Mouse (Mus musculus): ENCODE data around the gene Comp. TPM values are rescaled to one million over a fixed set of nuclear protein-coding genes. Genes with fewer than 3 reads are reported as not detected.
A peak's percentile ranks its signal among the peaks of the same experiment; 100 is the strongest.

The Comp gene
- total RNA-seq, 1 experiment from 2014 or later, result 0.27 TPM

DNA sequence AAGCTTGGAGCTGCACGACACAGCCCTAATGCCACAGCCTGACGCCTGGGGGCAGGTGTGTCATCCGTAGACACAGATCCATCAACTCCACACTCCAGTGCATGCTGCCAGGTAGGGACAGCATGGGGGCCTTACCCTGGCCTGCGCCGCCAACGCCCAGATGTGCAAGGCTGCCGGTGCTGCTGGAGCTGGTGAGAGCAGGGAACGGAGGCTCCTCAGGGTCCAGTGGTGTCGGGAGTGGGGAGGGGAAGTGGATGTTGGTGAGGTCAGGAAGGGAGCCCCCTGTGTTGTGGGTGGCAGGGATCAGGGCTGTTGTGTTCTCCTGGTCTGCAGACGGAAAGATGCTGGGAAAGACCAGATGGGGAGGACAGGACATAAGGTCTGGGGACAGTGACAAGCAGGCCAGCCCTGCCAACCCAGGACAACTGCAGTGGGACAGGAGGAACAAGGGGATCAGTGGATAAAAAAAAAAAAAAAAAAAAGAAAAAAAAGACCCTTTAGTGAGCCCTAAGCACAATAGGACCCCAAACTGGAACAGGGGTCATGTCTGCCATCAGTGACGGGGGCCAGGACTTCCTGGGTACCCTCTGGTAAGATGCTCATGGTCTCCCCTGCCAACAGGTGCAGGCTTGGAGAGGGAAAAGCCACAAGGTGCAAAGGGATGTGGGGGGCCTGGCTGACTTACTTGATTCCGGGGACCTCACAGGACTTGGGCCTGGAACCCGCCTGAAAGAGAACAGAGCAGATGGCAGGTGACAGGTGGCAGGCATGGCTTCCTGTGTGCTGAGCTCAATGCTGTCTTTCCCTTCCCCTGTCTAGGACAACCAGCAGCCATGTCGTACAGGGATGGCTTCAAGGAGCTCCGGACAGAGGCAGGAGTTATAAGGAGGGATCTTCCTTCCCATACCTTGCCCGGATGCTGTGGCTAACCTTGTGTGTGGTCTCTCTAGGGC lies 24.5 kb downstream of the Comp start:
- DNase-seq, result no peak

DNA sequence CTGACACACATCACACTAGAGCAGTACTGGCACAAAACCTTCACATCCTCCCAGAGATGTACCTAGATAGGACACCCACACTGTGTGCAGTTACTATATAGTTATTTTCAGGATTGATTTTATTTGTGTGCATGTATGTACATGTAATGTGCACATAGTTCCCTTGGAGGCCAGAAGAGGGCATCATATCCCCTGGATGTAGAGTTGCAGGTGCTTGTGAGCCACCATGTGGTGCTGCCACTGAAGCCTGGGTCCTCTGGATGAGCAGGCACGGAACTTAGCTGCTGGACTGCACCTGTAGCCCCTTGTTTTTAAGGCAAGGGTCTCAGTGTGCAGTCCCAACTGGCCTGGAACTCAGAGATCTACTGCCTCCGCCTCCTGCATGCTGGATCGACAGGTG lies 30.9 kb downstream of the Comp start:
- no peak for DNase-seq

DNA sequence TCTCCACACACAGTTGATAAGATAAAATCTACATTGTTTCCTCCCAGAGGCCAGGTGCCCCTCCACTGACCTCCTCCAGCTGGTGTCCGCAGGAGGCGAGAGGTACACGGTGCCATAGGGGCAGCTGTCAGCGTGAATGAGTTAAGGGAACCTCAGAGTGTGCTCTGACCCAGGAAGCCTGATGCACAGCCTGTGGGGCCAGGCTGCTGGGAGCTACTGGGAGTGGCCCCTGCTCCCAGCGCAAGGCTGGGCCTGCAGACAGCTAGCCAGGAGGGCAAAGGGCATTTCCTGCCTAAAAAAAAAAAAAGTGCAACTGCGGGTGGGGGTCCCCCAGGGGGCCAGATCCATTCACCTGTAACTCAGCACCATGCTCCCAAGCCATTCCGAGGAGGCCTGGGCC lies 31.8 kb downstream of the Comp start:
- DNase-seq, result no peak

DNA sequence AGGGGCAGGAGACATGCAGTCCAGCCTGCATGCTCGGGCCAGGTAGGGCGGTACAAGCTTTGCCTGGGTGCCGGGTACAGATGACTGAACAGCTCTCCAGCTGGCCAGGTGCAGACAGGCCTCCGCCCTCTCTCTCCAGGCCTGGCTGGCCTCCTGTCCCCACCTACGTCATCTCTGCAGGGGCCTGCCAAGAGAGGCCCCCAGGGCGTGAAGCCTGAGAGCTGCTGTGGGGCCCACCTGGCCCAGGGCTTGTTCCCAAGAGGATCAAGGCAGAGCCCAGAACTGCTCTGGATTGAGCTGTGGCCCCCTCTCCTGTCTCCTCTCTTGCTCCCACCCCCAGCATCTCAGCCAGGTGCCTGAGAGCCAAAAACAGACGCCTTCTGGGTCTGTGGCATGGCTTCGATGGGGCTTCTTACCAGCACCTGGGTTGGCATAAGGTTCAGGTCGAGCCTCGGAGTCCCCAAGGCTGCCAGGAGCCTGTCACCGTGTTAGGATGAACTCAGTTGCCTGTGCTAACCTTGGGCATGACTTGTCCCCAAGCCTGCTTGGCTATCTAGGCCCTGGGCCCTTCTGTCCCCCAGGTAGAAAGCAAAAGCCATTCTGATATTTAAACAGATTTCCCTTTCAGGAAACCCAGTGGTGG lies 33.2 kb downstream of the Comp start:
- no peak for DNase-seq

DNA sequence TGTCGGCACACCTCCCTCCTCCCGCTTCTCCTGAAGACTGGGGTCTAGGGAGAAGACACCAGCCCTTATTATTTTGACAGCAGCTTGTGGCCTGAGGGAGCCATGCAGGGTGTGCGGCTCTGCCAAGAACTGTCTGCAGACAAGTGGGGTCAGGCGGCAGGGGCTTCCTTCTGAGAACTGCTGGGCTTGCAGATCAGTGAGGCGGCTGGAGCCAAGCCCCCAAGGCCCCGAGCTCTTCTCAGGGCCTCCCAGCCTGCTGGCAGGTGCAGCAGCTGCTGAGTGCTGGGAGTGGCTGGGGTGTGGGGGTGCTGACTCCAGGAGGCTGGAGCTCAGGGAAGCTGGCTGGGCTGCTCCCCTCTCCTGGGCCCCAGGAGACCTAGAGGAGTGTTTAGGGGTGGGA lies 34.9 kb downstream of the Comp start:
- DNase-seq, result no peak

DNA sequence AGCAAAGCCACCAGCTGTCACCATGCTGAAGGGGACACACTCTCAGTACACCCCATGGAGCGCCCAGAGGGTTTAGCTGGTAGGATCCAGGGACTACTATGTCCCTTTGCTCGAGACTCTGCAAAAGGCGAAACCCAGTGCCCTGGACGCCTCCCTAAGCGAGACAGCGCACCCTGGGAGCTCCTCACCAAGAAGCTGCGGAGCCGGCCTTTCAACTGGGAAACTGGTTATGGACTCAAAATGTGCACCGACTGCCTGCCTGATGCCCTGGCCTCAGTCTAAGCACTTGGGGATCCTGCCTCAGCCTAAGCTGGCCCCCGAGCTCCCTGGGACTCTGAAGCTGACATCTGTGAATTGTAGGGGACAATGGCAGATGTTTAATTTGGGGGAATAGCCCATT lies 35.7 kb downstream of the Comp start:
- no peak for DNase-seq

DNA sequence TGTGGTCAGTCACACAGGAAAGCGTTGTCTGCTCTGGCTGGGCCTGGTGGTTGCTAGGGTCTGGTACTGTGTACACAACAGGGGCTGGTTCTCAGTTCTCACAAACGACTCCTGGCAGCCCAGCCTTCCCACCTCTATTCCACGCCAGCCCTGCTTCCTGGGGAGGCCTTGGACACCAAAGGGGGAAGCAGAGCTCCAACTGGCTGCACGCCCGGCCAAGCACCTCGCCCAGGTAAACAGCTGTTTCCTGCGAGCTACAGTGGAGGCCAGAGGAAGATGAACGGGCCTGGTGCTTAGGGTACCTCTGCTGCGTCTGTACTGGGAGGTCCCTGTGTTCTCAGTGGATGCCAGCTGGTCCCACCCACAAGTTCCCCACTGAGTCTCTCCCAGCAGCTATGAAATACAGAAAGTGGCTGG lies 36.1 kb downstream of the Comp start:
- no peak for DNase-seq

DNA sequence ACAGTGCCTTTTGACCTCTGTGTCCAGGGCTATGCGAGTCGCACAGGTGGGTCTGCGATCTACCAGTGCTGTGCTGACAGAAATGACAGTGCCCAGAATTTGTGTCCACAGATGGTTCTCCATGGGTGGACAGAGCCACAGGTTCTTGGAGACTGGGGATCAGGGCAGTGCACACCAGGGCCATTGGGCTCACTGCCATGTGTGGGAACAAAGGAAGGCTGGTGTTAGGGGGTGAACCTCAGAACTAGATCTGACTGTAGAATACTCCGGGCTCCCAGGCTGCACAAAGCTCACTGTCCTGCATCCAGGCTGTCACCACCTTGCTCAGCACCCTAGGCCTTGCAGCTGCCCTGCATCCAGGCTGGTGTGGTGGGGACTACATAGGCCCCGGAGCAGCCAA lies 36.9 kb downstream of the Comp start:
- no peak for DNase-seq

DNA sequence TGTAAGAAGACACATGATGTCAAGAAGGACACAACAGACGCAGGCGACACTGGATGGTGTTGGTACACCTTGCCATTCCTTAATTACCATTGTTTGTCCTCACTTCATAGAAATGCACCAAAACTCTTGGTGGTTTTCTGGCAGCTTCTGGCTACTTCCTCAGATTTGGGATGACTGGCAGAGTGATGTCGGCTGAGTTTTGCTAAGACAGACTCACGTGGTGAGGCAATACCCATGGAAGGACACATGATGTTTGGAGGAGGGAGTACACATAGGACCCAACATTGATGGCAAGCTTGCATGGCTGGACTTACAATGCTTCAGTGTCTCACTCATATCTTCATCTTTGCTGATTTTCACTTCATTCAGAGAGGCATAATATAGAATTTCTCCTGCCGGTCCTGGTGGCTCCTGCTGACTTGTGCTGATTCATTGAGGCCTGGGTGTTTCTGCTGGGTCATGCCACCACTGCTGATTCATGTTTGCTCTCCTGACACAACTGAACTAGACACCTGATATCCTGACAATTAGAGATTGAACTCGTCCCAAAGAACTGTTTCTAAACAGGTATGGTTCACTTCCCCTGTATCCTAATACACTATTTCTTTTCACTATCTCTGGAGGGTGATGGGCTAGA lies 41.1 kb downstream of the Comp start:
- DNase-seq, result no peak

DNA sequence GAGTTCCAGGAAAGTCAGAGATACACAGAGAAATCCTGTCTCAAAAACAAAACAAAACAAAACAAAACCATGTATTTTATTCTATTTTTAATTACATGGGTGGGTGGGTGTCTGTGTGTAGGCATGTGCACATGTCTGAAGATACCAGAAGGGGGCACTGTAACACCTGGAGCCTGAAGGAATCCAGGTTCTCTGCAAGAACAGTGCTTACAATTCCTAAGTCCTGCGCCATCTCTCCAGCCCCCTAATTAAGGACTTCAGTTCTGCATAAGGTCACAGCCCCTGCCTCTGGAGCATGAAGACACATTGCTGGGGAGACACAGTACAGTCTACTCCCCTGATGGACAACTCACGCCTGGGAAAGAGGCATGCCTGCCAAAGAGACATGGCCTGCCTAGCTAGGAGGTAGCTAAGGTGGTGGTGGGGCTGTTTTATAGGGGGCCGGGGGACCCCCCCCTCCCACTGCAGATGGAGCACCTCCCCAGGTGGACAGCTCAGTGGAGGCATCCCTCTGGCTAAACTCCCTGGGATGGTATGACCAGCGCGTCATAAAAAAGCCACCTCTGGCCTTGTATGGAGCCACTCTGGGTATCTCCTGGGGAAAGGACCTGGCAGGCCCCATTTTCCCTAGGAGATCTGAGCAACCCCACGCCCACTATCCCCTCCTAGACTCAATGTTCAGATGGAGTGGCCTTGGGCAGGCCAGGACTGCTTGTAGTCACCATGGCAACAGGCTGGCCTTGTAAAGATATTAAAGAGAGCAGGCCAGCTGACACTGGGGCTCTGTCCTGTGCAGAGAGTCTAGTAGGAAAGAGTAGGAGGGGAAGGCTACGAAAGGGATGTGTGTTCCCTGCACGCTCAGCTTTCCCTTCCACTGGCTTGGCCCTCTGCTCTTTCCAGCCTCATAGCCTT lies 42.4 kb downstream of the Comp start:
- DNase-seq, result peak; percentile 57

DNA sequence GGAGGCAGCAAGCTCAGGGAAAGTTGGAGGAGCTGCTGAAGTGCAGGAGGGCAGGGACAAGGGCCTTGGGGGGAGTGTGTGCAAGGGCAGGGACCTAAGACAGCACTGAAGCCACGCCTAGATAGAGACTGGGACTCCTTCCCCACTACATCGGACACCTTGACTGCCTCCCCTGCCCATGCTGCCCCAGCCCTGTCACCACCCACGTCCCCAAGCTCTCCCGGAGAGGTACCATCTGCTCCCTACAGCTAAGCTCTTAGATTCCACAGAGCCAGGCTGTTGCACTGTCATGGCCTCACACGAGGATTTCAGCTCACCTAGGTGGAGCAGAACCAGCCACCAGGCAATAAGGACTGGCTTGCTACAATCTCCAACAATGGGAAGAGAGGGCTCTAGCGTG lies 43.6 kb downstream of the Comp start:
- DNase-seq, result no peak

DNA sequence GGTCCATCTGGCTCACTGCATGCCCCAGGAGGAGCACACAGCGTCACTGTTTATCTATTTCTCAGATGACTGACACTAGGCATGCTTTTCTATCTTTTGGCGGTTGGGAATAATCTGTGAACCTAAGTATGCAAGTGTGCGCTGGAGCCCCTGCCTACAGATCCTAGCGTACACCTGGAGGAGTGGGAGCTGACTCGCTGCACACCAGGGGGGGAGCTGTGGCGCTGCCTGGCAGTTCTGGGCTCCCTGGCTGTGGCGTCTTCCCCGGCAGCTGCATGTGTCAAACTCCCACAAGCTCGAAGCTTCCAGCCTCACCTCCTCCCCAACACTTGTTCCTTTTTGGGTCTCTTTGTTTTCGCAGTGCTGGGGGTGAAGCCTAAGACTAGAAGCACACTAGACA lies 44.6 kb downstream of the Comp start:
- no peak for DNase-seq

DNA sequence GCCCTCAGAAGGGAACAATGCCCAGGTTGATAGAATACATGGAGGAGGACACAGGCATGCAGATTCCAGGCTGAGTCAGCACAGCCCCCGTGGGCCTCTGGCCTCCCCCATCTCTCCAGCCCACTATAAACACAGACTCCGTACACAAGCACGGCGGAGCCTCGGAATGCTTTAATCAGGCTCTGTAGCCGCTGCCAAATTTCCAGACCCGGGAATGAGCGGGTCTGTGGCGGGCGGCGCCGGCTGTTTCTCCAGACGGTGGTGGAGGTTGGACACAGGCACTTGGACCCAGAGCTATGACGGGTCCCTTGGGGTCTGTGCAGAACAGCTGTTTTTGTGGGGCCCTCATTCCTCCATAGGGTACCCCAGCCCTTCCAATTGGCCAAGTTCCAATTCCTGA lies 45.6 kb downstream of the Comp start:
- DNase-seq, result no peak

DNA sequence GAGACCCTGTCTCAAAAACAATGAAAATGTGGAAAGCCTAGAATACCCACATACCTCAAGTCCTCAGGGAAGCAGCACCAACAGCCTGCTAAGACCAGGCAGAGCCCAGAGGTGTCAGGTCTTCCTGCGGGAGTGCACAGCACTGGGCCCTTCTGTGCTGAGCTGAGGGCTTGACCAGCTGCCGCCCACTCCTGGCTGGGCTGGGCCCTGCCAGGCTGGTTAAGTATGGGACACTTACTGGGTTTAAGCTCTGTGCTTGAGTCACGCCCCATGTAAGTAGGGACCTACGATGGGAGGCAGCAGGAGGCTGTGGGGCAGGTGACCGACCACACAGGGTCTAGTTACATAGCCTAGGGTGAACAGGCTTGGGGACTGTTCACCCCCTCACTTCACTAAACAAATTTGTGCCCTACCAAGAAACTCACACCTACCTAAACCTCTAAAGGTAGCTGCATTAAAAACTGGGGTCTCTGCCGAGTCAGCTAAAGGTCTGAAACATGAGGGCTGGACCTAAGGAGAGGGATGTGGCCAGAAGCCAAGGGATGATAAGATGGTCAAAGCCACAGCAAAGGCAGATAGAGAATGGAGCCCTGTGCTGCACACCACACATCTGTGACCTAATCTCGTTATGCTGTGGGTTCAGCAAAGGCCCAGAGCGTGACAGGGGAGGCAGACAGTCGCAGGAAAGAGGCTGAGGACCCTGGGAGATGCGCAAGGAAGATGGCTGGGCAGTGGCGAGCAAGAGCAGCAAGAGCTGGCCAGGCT lies 46.7 kb downstream of the Comp start:
- DNase-seq, result no peak

DNA sequence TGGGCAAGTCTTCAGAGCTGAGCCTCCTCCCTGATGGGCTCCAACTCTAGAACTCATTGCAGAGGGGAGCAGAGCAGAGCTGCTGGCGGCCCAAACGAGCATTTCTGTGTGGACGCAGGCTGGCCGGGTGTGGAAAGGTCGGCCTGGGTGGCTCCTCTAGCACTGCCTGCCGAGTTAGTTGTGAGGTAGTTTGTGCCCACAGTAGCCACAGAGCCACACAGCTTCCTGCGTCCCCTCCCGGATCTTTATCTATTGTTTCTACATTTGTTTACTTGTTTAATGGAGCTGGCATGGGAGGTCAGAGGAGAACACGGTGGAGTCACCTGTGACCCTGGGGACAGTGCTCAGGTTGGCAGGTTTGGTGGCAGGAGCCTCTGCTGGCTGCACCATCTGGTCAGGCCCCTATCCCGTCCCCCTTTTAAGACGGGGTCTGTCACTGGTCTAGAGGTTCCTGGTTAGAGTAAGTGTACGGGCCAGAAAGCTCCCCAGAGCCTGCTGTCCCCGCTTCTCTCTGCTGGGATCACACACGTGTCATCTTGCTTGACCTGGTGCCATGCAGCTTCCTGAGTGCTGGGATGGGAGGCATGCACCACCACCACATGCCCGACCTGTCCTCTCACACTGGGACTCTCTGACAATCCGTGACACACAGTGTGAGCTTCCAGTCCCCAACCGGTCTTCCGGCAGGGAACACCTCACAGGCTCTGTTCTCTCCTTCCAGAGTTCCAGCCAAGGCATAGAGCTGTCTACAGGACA lies 48.2 kb downstream of the Comp start:
- DNase-seq, result no peak

DNA sequence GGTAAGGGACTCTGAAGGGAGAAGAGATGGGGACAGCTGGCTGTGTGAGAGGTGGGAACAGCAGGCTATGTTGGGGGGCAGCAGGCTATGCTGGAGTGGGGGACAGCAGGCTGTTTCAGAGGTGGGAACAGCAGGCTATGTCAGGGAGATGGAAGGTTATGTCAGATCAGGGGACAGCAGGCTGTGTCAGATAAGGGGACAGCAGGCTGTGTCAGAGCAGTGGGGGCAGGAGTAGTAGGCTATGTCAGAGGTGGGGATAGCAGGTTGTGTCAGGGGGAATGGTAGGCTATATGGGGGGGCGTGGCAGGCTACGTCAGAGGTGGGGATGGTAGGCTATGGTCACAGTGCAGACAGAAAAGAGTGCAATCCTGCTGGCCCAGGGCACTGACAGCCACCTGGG lies 49.4 kb downstream of the Comp start:
- no peak for DNase-seq

DNA sequence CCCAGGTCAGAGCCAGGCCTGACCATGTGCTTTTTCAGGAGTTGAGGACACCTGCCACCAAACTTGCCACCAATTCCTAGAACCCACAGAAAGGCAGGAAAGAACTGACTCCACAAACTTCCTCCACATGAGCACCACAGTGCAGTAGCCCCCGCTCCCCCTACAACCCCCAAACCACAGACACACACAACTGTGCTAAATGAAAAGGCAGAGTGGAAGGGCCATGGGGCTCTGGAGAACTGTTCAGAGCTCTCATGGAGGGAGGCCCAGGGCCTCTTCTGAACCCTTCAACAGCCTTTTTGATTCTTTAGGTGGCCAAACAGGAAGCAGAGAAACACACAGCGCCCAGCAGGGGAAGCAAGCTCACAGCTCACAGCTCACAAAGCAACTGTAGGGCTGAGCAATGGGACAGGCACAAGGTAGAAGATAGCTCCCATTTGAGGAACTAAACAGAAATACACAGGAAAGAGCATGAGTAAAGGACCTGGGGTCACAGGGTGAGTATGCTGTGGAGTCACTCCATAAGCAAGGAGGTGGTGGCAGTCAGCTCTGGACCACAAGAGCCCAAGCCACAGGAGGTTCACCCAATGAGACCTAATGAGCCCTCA lies 53.0 kb downstream of the Comp start:
- no peak for DNase-seq

DNA sequence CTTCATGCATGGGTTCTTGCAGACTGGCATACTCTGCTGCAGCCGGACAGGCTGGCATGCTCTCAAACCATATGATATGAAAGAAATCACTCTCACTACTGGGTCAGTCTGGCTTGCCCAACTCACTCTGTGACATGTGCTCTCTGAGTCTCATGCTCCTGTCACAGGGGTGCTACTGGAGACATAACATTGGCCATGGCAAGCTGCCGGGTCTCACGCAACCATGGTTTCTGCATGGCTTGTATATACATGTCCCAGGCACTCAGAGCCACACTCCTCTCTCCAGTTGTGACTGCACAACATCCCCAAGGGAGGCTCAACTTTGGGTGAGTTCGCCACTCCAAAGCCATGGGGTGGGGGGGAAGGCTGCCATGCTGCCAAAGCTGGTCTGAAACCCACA lies 57.9 kb downstream of the Comp start:
- DNase-seq, result no peak

Measured in adrenal gland, postnatal 25 days (tissue).